Mouse (Mus musculus): Measurements from ENCODE around the gene Selenoo. TPM values are rescaled to one million over a fixed set of nuclear protein-coding genes. Genes with fewer than 3 reads are reported as not detected.

Selenoo gene
- polyA plus RNA-seq, 1 experiment from 2014 or later, result 7.1 TPM

DNA sequence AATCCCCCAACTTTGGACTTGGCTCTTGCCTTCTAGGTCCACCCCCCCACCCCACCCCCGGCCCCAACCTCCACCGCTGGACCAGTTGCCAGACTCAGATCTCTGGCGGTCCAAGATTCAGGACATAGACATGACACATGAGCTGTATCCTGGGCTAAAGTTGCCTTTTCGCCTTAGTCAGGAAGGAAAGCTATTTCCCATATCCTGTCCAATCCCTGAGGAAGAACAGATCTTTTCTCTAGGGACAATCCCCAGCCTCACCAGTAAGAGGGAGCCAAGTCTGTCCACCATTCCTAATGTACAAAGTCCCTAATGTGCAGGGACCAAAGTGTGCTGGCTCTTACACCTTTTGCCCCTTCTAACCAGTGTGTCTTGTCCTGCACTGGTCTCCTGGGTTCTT is 53.0 kb downstream of the Selenoo start:
- Histone ChIP-seq H3K4me3 (replicated peaks) (no peak overlapping the region), H3K4me1 (replicated peaks) (peaks cover 20% of the 10 kb centered on the region), H3K27me3 (peaks cover 98% of the 10 kb centered on the region), H3K36me3 (no peaks in the 10 kb centered on the region), H3K9me3 (replicated peaks) (no peaks in the 10 kb centered on the region), H3K4me2 (no peak overlapping the region), H3K9ac (no peak overlapping the region), H3K27ac (no peak overlapping the region)
- ATAC-seq (ENCODE audit: low read depth), result no peak
- WGBS (ENCODE audit: insufficient replicate concordance), result 17% methylated on average over 4 of the region's 4 CpGs
- no peak for DNase-seq

DNA sequence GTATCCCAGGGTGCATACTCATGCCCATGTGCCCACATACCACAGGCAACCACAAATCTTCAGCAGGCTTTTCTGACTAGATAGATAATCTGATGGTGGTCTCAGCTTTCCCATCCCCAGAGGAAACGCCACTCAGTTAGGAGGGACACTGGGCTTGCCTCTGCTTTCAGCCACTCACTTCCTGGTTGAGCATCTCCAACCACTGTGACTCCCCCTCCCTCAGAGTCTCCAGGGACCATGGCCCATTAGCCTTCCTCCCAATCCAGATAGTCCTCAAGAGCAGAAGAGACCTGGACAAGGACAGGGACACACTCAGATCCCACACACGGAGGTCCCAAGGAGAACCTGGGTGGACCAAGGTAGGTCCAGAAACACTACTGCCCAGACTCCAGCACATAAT is 54.2 kb downstream of the Selenoo start:
- peaks cover 100% of the 10 kb centered on the region for H3K27me3 ChIP-seq
- H3K9ac ChIP-seq, result no peak overlapping the region
- DNase-seq, result no peak
- ATAC-seq (ENCODE audit: low read depth), result no peak
- WGBS (ENCODE audit: insufficient replicate concordance), result 40% methylated on average over 2 of the region's 2 CpGs
- peaks cover 23% of the 10 kb centered on the region for H3K4me1 ChIP-seq (replicated peaks)
- H3K4me3 ChIP-seq (replicated peaks), result no peak overlapping the region
- H3K27ac ChIP-seq, result no peak overlapping the region
- no peaks in the 10 kb centered on the region for H3K9me3 ChIP-seq (replicated peaks)
- no peaks in the 10 kb centered on the region for H3K36me3 ChIP-seq
- H3K4me2 ChIP-seq, result no peak overlapping the region

DNA sequence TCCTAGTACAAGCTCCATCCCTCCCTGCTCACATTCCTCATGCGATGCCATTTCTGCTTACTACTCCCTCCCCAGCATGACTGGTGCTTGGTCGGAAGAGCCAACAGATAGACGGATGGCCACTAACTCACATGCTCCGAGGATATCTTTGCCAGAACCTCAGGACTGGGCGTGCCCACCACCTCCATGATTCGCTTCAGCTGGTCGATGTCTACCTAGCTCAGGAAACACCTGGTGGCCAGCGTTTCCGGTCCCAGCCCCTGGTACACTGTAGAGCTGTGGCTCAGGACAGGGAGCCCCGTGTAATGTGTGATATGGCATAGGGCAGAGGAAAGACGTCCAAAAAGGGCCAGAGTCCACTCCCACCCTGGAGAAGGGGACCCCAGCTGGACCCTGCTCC is 56.1 kb downstream of the Selenoo start:
- Histone ChIP-seq H3K27me3 (peaks cover 100% of the 10 kb centered on the region), H3K4me2 (no peak overlapping the region), H3K4me3 (replicated peaks) (no peak overlapping the region), H3K9ac (no peak overlapping the region), H3K27ac (no peak overlapping the region), H3K9me3 (replicated peaks) (no peaks in the 10 kb centered on the region), H3K4me1 (replicated peaks) (peaks cover 39% of the 10 kb centered on the region), H3K36me3 (no peaks in the 10 kb centered on the region)
- no peak for DNase-seq
- no peak for ATAC-seq (ENCODE audit: low read depth)
- 54% methylated on average over 11 of the region's 11 CpGs for WGBS (ENCODE audit: insufficient replicate concordance)

DNA sequence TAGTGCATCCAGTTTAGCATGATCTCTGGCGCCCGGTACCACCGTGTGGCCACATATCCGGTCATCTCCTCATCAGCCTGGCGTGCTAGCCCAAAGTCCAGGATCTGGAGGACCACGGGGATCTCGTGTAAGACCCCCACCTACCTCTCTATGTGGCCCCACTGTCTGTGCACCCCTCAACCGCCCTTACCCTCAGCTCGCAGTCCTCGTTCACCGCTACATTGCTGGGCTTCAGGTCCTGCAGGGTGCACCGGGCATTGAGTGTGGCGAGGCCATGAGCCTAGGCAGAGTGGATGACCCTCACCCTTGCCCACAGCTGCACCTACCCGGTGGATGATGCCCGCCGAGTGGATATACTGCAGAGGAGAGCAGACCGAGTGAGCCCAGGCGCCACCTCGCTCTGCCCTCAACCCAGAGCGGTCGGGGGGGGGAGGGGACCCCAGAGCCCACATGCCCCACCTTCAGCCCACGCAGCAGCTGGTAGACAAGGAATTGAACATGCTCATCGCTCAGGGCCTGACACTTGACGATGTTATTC is 57.0 kb downstream of the Selenoo start:
- Histone ChIP-seq H3K4me2 (no peak overlapping the region; the same call in 1 of the 2 replicates), H3K9me3 (replicated peaks) (no peaks in the 10 kb centered on the region), H3K27me3 (peaks cover 100% of the 10 kb centered on the region), H3K27ac (no peak overlapping the region), H3K9ac (no peak overlapping the region), H3K4me3 (replicated peaks) (no peak overlapping the region), H3K4me1 (replicated peaks) (peaks cover 31% of the 10 kb centered on the region), H3K36me3 (no peaks in the 10 kb centered on the region)
- DNase-seq (no peak), ATAC-seq (ENCODE audit: low read depth) (no peak)
- WGBS (ENCODE audit: insufficient replicate concordance), result 62% methylated on average over 24 of the region's 24 CpGs

DNA sequence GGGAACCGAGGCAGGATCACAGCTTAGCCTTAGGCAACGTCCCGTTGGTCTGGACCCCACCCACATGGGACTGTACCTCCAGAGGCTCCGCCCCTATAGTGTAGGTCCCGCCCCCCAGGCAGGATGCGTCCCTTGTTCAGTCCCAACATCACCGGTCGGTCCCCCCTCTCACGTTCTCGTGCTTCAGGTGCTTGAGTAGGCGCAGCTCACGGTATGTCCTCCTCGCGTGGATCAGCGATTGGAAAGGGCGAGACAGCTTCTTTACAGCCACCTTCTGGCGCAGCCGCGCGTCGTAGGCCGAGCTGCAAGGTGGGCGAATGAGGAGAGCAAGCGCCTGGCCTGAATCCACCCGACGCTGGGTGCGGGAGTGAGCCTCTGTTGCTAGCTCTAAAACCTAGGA is 57.7 kb downstream of the Selenoo start:
- Histone ChIP-seq H3K27me3 (peaks cover 95% of the 10 kb centered on the region), H3K9ac (no peak overlapping the region), H3K4me2 (peak overlapping the region; percentile 33), H3K36me3 (no peaks in the 10 kb centered on the region), H3K4me3 (replicated peaks) (no peak overlapping the region), H3K4me1 (replicated peaks) (peaks cover 30% of the 10 kb centered on the region), H3K27ac (no peak overlapping the region), H3K9me3 (replicated peaks) (no peaks in the 10 kb centered on the region)
- WGBS (ENCODE audit: insufficient replicate concordance), result 4% methylated on average over 27 of the region's 27 CpGs
- ATAC-seq (ENCODE audit: low read depth) (0 out of 2 replicates have a peak, but pooled peaks have one; percentile 22), DNase-seq (no peak)

DNA sequence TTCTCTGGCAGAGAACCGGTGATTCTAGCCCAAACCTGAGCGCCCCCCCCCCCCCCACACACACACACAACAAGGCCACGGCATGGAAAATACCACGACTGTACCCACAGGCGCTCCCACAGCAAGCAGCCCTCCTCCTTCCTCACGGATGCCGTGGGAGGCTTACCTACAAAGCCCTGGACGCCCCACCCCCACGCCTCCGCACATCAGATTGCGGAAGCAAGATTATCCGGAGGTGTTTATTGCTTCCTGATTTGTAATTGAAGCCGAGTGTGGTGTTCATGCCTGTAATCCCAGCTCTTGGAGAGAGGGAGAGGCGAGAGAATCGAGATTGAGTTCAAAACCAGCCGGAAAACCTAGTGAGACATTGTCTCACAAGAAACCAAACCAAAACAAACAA is 58.1 kb downstream of the Selenoo start:
- Histone ChIP-seq H3K9ac (no peak overlapping the region), H3K4me2 (peak overlapping the region; percentile 33), H3K4me1 (replicated peaks) (peaks cover 30% of the 10 kb centered on the region), H3K9me3 (replicated peaks) (no peaks in the 10 kb centered on the region), H3K27ac (no peak overlapping the region), H3K36me3 (no peaks in the 10 kb centered on the region), H3K27me3 (peaks cover 90% of the 10 kb centered on the region), H3K4me3 (replicated peaks) (no peak overlapping the region)
- WGBS (ENCODE audit: insufficient replicate concordance), result 5% methylated on average over 14 of the region's 16 CpGs
- no peak for DNase-seq
- no peak for ATAC-seq (ENCODE audit: low read depth)

DNA sequence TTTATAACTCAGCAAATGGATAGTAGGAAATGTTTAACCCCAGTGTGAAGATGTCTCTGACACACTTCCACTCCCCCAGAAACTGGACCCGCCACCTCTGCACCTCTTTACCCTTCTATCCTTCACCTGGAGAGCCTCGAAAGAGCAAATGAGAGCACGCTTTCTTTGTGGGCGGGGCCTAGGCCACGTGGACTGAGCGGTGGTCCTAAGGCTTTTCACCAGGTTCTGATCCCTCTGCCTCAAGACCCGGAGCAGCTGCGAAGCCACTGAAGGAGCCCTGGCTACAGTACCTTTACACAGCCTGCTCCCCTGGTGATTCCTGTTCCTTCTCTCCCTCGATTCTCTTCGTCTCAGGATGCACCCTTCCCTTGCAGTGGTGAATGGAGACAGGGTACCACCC is 58.6 kb downstream of the Selenoo start:
- Histone ChIP-seq H3K4me3 (replicated peaks) (no peak overlapping the region), H3K27me3 (peaks cover 86% of the 10 kb centered on the region), H3K9me3 (replicated peaks) (no peaks in the 10 kb centered on the region), H3K27ac (no peak overlapping the region), H3K4me1 (replicated peaks) (peaks cover 30% of the 10 kb centered on the region), H3K9ac (no peak overlapping the region), H3K4me2 (no peak overlapping the region), H3K36me3 (no peaks in the 10 kb centered on the region)
- DNase-seq (no peak), ATAC-seq (ENCODE audit: low read depth) (no peak)
- WGBS (ENCODE audit: insufficient replicate concordance), result 17% methylated on average over 10 of the region's 10 CpGs

DNA sequence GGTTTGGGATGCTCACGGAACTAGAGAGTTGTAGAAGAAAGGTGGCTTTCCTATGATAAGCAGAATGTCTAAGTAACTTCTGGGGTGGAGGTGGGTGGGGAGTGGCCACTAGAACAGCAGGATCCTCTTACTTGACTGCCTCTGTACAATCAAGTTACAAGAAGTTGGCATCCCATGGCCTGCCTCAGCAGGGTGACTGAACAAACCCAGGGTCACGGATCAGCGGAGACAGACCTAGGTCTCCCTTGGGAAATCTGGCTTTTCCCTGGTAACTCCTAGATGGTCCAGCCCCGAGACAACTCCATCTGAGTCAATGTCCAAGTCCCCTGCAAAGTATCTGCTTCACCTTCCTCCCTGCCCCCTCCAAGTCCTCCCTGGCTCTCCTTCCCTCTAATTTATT is 59.0 kb downstream of the Selenoo start:
- WGBS (ENCODE audit: insufficient replicate concordance), result 45% methylated on average over 4 of the region's 4 CpGs
- Histone ChIP-seq H3K9me3 (replicated peaks) (no peaks in the 10 kb centered on the region), H3K4me2 (no peak overlapping the region), H3K27me3 (peaks cover 81% of the 10 kb centered on the region), H3K27ac (no peak overlapping the region), H3K4me3 (replicated peaks) (no peak overlapping the region), H3K36me3 (no peaks in the 10 kb centered on the region), H3K9ac (no peak overlapping the region), H3K4me1 (replicated peaks) (peaks cover 30% of the 10 kb centered on the region)
- ATAC-seq (ENCODE audit: low read depth) (no peak), DNase-seq (no peak)

DNA sequence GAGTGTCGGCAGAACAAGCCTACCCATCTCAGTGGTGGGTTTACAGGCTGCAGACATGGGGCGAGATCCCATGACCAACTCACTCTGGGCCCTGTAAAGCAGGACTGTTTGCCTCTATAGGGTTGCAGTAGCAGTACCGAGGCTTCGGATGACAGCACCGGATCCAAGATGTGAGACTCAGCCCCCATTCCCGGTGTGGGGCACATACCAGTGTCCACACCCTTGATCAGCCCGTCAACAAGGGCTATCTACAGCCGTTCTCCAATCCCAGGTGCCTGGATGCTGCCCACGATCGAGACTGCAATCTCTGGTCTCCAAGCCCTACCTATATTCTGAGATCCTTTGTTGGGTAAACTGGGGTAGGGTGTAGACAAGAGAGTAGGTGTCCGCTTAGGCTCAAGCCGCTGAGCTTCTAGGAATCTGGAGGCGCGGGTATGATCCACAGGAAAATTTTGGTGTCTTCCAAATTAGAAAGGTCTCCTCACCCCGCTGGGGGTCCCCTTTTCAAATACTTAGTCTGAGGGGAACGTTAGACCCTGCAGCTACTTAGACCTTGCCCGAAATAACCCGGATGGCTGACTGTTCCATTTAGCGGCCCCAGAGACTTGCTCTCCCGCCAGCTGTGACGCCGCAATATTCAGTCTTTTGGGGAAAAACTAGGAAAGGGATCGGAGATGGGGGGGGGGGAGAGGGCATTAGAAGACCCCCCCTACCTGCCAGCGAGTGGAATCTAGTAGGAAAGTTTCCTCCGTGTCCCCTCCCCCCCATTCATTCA is 59.8 kb downstream of the Selenoo start:
- H3K27me3 ChIP-seq, result peaks cover 73% of the 10 kb centered on the region
- 7% methylated on average over 25 of the region's 25 CpGs for WGBS (ENCODE audit: insufficient replicate concordance)
- no peak for DNase-seq
- H3K27ac ChIP-seq, result no peak overlapping the region
- H3K4me3 ChIP-seq (replicated peaks), result peak overlapping the region; percentile 62
- H3K4me2 ChIP-seq, result peak overlapping the region; percentile 79
- peaks cover 30% of the 10 kb centered on the region for H3K4me1 ChIP-seq (replicated peaks)
- H3K36me3 ChIP-seq, result no peaks in the 10 kb centered on the region
- H3K9me3 ChIP-seq (replicated peaks), result no peaks in the 10 kb centered on the region
- no peak for ATAC-seq (ENCODE audit: low read depth)
- H3K9ac ChIP-seq, result peak overlapping the region; percentile 61

DNA sequence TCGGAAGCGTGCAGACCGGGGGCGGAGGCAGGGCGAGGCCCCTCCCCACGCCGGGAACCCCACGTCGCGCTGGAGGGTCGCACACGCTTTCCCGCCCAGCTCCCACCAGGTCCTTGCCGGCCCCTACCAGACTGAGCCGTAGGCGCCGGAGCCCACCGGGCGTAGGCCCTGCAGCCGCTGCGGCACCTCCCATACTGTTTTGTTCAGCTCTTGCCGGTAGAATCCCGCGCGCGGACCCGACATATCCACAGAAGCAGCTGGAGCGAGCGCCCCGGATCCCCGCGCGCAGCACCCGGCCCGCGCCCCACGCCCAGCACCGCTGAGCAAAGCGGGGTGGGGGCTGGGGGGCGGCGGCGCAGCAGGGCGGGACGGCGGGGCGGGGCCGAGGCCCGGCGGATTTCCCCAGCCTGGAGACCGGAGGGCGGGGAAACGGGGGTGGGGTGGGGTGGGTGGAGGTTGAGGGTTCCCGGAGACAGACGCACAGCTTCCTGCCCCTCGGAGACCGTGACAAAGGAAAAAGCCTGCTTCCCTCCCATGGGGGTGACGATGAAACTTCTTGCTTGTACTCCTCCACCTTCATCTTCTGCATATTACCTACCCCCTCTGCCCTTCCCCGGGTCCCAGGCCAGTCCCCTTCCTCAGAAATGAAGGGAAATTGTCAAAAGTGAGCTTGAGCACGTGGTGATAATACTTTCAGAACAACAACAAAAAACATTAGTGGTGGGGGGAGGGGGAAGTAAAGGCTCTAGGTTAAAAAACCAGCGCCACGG is 60.6 kb downstream of the Selenoo start, which contains the start of gene Mapk11:
TSS of gene Mapk11 (minus strand) at position 358 of the 770 bp plus-strand sequence.
- H3K27me3 ChIP-seq, result peaks cover 66% of the 10 kb centered on the region
- H3K9me3 ChIP-seq (replicated peaks), result no peaks in the 10 kb centered on the region
- ATAC-seq (ENCODE audit: low read depth), result peak; percentile 50
- H3K4me1 ChIP-seq (replicated peaks), result peaks cover 30% of the 10 kb centered on the region
- peak within 1 kb of the TSS; percentile 79 for H3K4me2 ChIP-seq
- no peak for DNase-seq
- no peak within 1 kb of the TSS for H3K27ac ChIP-seq
- peak within 1 kb of the TSS; percentile 62 for H3K4me3 ChIP-seq (replicated peaks)
- H3K36me3 ChIP-seq, result no peaks in the 10 kb centered on the region
- H3K9ac ChIP-seq, result peak within 1 kb of the TSS; percentile 61
- WGBS (ENCODE audit: insufficient replicate concordance), result under 1% methylated on average over 60 of the region's 61 CpGs

Data from liver, embryonic 13.5 days (tissue).